Mouse (Mus musculus): ENCODE results near the gene Gm20920. TPM values are rescaled to one million over a fixed set of nuclear protein-coding genes. Genes with fewer than 3 reads are reported as not detected.
"Not testable (repeated sequence)": the region's sequence is repeated elsewhere in the genome, so short reads cannot be mapped to it uniquely, and the experiment has no call there.

Gene Gm20920
- polyA plus RNA-seq (2015; fragmentation: Nextera tagmentation; extraction: Ambion mirVana): not detected in 2 replicates

GRCm38 (mm10) chrY:51851820-51852219 lies at the start of gene Gm20920:
Gm20920 (plus strand) TSS chrY:51852120.
- H3K4me3 ChIP-seq (replicated peaks); H3K27ac ChIP-seq; H3K4me2 ChIP-seq (replicated peaks); H3K4me1 ChIP-seq (replicated peaks); H3K9me3 ChIP-seq; H3K27me3 ChIP-seq; ATAC-seq; H3K36me3 ChIP-seq; H3K9ac ChIP-seq (replicated peaks): not testable (repeated sequence)
- no CpG with 5 or more reads among the region's 6 CpGs for WGBS
